In the genomic region with DNA sequence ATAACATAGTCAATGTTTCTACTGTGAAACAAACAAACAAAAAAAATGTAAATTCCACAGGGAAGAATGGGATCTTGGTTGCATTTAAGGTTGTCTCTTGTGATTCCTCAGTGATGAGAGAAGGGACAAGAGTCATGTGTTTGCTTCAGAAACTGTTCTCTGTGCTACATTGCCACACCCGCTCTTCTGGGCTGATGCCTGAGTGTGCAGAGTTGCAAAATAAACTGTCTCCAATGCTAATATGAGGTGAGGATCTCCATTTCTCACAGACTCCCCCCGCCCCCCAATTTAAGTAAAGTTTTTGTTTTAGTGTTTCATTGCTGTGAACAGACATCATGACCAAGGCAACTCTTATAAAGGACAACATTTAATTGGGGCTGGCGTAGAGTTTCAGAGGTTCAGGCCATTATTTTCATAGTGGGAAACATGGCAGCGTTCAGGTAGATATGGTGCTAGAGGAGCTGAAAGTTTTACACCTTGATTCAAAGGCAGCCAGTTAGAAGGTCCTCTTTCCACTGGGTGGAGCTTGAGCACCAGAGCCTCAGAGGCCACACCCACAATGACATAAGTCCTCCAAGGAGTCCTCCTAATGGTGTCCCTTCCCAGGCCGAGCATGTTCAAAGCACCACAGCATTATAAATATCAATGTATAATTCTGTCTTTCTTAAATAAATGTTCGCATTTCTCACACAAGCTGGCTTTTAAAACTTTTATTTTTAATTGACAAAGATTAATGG, we compare ENCODE assay signal across 10 mouse cellular contexts. TPM values are rescaled to one million over a fixed set of nuclear protein-coding genes. Genes with fewer than 3 reads are reported as not detected.
DNase-seq lines count a peak whose midpoint lies in the region; ATAC-seq lines count a peak whose summit lies in the region.
"Had no signal": no experiment of that assay in that cellular context is flagged by ENCODE, and none has a peak within 500 bp of the region (broad histone marks: within the 10 kb centered on the region; RNA-seq: fewer than 3 reads in every experiment).

No protein-coding gene starts in this region.

- peak; percentile 38 for ATAC-seq in megakaryocyte-erythroid progenitor cell, adult 5-6 weeks (replicated peaks; ENCODE audit: low FRiP score, low TSS enrichment, poor library complexity, severe bottlenecking)
- ATAC-seq: forebrain, postnatal 0 days had no signal

- peak; percentile 21 for DNase-seq in lung, postnatal 10 days
- no peak for DNase-seq in lung, postnatal 4 days
- DNase-seq in R1 (ENCODE audit: low read depth, low spot score), result peak; percentile 91
- DNase-seq in induced T-regulatory cell, adult 2 months (ENCODE audit: low read depth), result peak; percentile 22
- no peak for DNase-seq in left cerebral cortex, postnatal 36 days (ENCODE audit: low spot score in 2 of 2)
- DNase-seq in neural tube, embryonic 10.5 days (ENCODE audit: extremely low spot score, low spot score), result no peak
- DNase-seq: cerebellum, adult 18-20 months; forebrain, postnatal 0 days; kidney, adult 8-10 months had no signal

- intact Hi-C loops in left cerebral cortex, postnatal 36 days (cut with DNase I), result loop anchor here (10.0 kb wide), 1 partner anchor 1056 kb away; no protein-coding TSS in a partner anchor

RNA-seq across cellular contexts. Expression of a gene that starts 6.4 kb away (rescaled TPM):
- 11,537 and 12,520 TPM in 2 replicates for total RNA-seq in megakaryocyte-erythroid progenitor cell, adult 5-6 weeks (2014; fragmentation: Nextera tagmentation)
- 1,872 and 1,888 TPM in 2 replicates for total RNA-seq in megakaryocyte-erythroid progenitor cell, adult 5-6 weeks (2017)
- 100 to 1,000 TPM; 152 to 199 TPM for total RNA-seq in left cerebral cortex, postnatal 36 days (2021)

RNA-seq across cellular contexts. Expression of a gene that starts 16.1 kb away (rescaled TPM):
- 3.7 and 4.9 TPM in 2 replicates for total RNA-seq in megakaryocyte-erythroid progenitor cell, adult 5-6 weeks (2014; fragmentation: Nextera tagmentation)
- total RNA-seq in megakaryocyte-erythroid progenitor cell, adult 5-6 weeks (2017), result 0.89 and 1.4 TPM in 2 replicates
- 10 to 100 TPM; 17.3 to 25.0 TPM for total RNA-seq in left cerebral cortex, postnatal 36 days (2021)

Comparison
In these comparisons a context has a peak if more than half of its experiments do, and no peak if none do; other contexts are left out.
1. DNase-seq: peak in lung, postnatal 10 days (single experiment), R1 (single experiment) and induced T-regulatory cell, adult 2 months (single experiment); none in lung, postnatal 4 days (0 of 2), left cerebral cortex, postnatal 36 days (0 of 2) and neural tube, embryonic 10.5 days (single experiment).
2. RNA of a gene that starts 6.4 kb away (total RNA-seq): 1,872 to 12,520 TPM in megakaryocyte-erythroid progenitor cell, adult 5-6 weeks; 152 to 199 TPM in left cerebral cortex, postnatal 36 days; every median in the first group is over 4 times any median in the second.